Mouse (Mus musculus) liver, postnatal 0 days (tissue): ENCODE measurements around the gene Plcb4. TPM values are rescaled to one million over a fixed set of nuclear protein-coding genes. Genes with fewer than 3 reads are reported as not detected.
"Not testable (repeated sequence)": the region's sequence is repeated elsewhere in the genome, so short reads cannot be mapped to it uniquely, and the experiment has no call there.

Experiments
- ATAC-seq: fragments of 200-750 bp; cut with Nextera tagmentation; 2 replicates; pipeline ENCODE4 v1.8.0; 2017; ENCODE audit warnings: mild to moderate bottlenecking, moderate library complexity
- DNase-seq: peaks from one replicate; pipeline ENCODE4 v3.0.0-alpha.2; 2016
- H3K27ac ChIP-seq: fragments of 300-500 bp; sonication (generic); 2 replicates; pipeline ENCODE4 v1.5.1; 2014; ENCODE audit warnings: antibody characterized with exemption, moderate library complexity, mild to moderate bottlenecking, low read depth
- H3K27me3 ChIP-seq: fragments of 300-500 bp; sonication (generic); 2 replicates; pipeline ENCODE4 v1.6.1; 2014; ENCODE audit warnings: low read length, control low read depth, mixed read lengths; ENCODE audit not compliant: insufficient read depth
- H3K36me3 ChIP-seq: fragments of 300-500 bp; sonication (generic); replicated peaks from 2 replicates; pipeline ENCODE4 v1.6.1; 2014; ENCODE audit warnings: mild to moderate bottlenecking, control low read depth, low read length, moderate library complexity, mixed read lengths; ENCODE audit not compliant: insufficient read depth
- H3K4me1 ChIP-seq: fragments of 300-500 bp; sonication (generic); 2 replicates; pipeline ENCODE4 v1.6.1; 2014; ENCODE audit warnings: antibody characterized with exemption, mild to moderate bottlenecking, control low read depth; ENCODE audit not compliant: insufficient read depth
- H3K4me2 ChIP-seq: fragments of 300-500 bp; sonication (generic); 2 replicates; pipeline ENCODE4 v1.6.1; 2014; ENCODE audit warnings: low read depth, mild to moderate bottlenecking, low read length, moderate library complexity, mixed read lengths
- H3K4me3 ChIP-seq: fragments of 300-500 bp; sonication (generic); 2 replicates; pipeline ENCODE4 v1.5.1; 2014; ENCODE audit warnings: low read depth, low read length
- H3K9ac ChIP-seq: fragments of 300-500 bp; sonication (generic); replicated peaks from 2 replicates; pipeline ENCODE4 v1.6.1; 2014; ENCODE audit warnings: mild to moderate bottlenecking, moderate library complexity
- H3K9me3 ChIP-seq: fragments of 300-500 bp; sonication (generic); 2 replicates; pipeline ENCODE4 v1.6.1; 2016; ENCODE audit warnings: mild to moderate bottlenecking, control low read depth, low read length, mixed read lengths
- CTCF ChIP-seq: sonication (generic); IDR thresholded peaks from 2 replicates; pipeline ENCODE4 v1.5.1; 2016; ENCODE audit warnings: antibody characterized with exemption, low read depth
- EP300 ChIP-seq: IDR thresholded peaks from 2 replicates; pipeline ENCODE4 v1.6.1; 2016; ENCODE audit warnings: antibody characterized with exemption, low read depth, mild to moderate bottlenecking
- WGBS: fragments of 180-500 bp; shearing (Covaris S2); extraction: QIAGEN DNeasy Blood & Tissue Kit; methylation state at CpG from one replicate; pipeline ENCODE4 v1.1.7; 2014; ENCODE audit not compliant: insufficient replicate concordance; 5-methylcytosine and 5-hydroxymethylcytosine counted together
- polyA plus RNA-seq: library from polyadenylated mRNA; unstranded; fragments of >200 nt; fragmentation: Nextera tagmentation; extraction: Ambion mirVana; gene quantifications from 2 replicates; pipeline ENCODE4 v1.2.1, GENCODE M21; 2015

Plcb4 gene
- polyA plus RNA-seq, 1 experiment from 2014 or later: 2.8 TPM

GRCm38 (mm10) chr2:135978790-135979189 lies 320.0 kb downstream of the Plcb4 start:
- no peak overlapping the region for H3K4me3 ChIP-seq
- no peak overlapping the region for H3K4me2 ChIP-seq
- H3K9me3 ChIP-seq: no peaks in the 10 kb centered on the region
- no peak for ATAC-seq
- H3K27me3 ChIP-seq: no peaks in the 10 kb centered on the region
- 59% methylated on average over 5 of the region's 5 CpGs for WGBS
- TF ChIP-seq EP300: no peak
- TF ChIP-seq CTCF: no peak
- no peak overlapping the region for H3K9ac ChIP-seq
- H3K36me3 ChIP-seq: no peaks in the 10 kb centered on the region
- H3K4me1 ChIP-seq: peaks cover 9% of the 10 kb centered on the region; the same call in 1 of the 2 replicates
- H3K27ac ChIP-seq: no peak overlapping the region
- DNase-seq: no peak

- Histone ChIP-seq H3K36me3 (no peaks in the 10 kb centered on the region), H3K27ac (no peak overlapping the region), H3K9ac (no peak overlapping the region), H3K9me3 (no peaks in the 10 kb centered on the region), H3K4me1 (peaks cover 9% of the 10 kb centered on the region; the same call in 1 of the 2 replicates), H3K4me2 (no peak overlapping the region), H3K4me3 (no peak overlapping the region), H3K27me3 (no peaks in the 10 kb centered on the region)
- TF ChIP-seq CTCF (no peak), EP300 (no peak)
- 46% methylated on average over 1 of the region's 1 CpGs for WGBS
- DNase-seq (no peak), ATAC-seq (peak; percentile 92)
These were observed 321.6 kb downstream of the Plcb4 start for GRCm38 (mm10) chr2:135980428-135980827.

- H3K4me1 ChIP-seq: peaks cover 9% of the 10 kb centered on the region; the same call in 1 of the 2 replicates
- no peak overlapping the region for H3K9ac ChIP-seq
- H3K36me3 ChIP-seq: no peaks in the 10 kb centered on the region
- no peaks in the 10 kb centered on the region for H3K9me3 ChIP-seq
- WGBS: 65% methylated on average over 4 of the region's 4 CpGs
- TF ChIP-seq CTCF: no peak
- no peak for TF ChIP-seq EP300
- H3K4me2 ChIP-seq: no peak overlapping the region
- H3K27me3 ChIP-seq: no peaks in the 10 kb centered on the region
- no peak overlapping the region for H3K4me3 ChIP-seq
- ATAC-seq (no peak), DNase-seq (no peak)
- no peak overlapping the region for H3K27ac ChIP-seq
These were observed 325.2 kb downstream of the Plcb4 start for GRCm38 (mm10) chr2:135983972-135984371.

- WGBS: 81% methylated on average over 15 of the region's 15 CpGs
- Histone ChIP-seq H3K9me3 (no peaks in the 10 kb centered on the region), H3K4me1 (no peaks in the 10 kb centered on the region)
These were observed 326.9 kb downstream of the Plcb4 start for GRCm38 (mm10) chr2:135985536-135986265.

GRCm38 (mm10) chr2:135988475-135988874 lies 329.7 kb downstream of the Plcb4 start:
- not testable (repeated sequence) for H3K4me2 ChIP-seq, DNase-seq, H3K4me1 ChIP-seq, H3K27ac ChIP-seq, H3K27me3 ChIP-seq, H3K36me3 ChIP-seq, H3K9ac ChIP-seq, H3K4me3 ChIP-seq, H3K9me3 ChIP-seq, ATAC-seq

More at GRCm38 (mm10) chr2:135985536-135986265, 326.9 kb downstream of the Plcb4 start:
- H3K4me3 ChIP-seq: no peak overlapping the region
- no peak for TF ChIP-seq EP300
- TF ChIP-seq CTCF: peak; percentile 46
- DNase-seq (peak; percentile 18), ATAC-seq (no peak)
- H3K9ac ChIP-seq: no peak overlapping the region
- no peak overlapping the region for H3K4me2 ChIP-seq
- no peaks in the 10 kb centered on the region for H3K36me3 ChIP-seq
- H3K27ac ChIP-seq: no peak overlapping the region
- H3K27me3 ChIP-seq: no peaks in the 10 kb centered on the region

GRCm38 (mm10) chr2:135990686-135991085 lies 331.9 kb downstream of the Plcb4 start:
- not testable (repeated sequence) for H3K27me3 ChIP-seq, H3K4me1 ChIP-seq, H3K9ac ChIP-seq, H3K9me3 ChIP-seq, H3K27ac ChIP-seq, DNase-seq, ATAC-seq, H3K4me3 ChIP-seq, H3K4me2 ChIP-seq, H3K36me3 ChIP-seq
- WGBS: 84% methylated on average over 10 of the region's 10 CpGs

- no peak overlapping the region for H3K4me3 ChIP-seq
- H3K4me2 ChIP-seq: no peak overlapping the region
- 79% methylated on average over 11 of the region's 11 CpGs for WGBS
- no peak for DNase-seq
- no peak overlapping the region for H3K27ac ChIP-seq
- no peaks in the 10 kb centered on the region for H3K4me1 ChIP-seq
- no peak overlapping the region for H3K9ac ChIP-seq
- H3K36me3 ChIP-seq: no peaks in the 10 kb centered on the region
- no peak for ATAC-seq
- TF ChIP-seq EP300: no peak
- TF ChIP-seq CTCF: peak; percentile 30
- H3K27me3 ChIP-seq: no peaks in the 10 kb centered on the region
- no peaks in the 10 kb centered on the region for H3K9me3 ChIP-seq
These were observed 334.5 kb downstream of the Plcb4 start for GRCm38 (mm10) chr2:135993314-135993713.
